ENCODE assay signal across 29 mouse cellular contexts in the genomic region with DNA sequence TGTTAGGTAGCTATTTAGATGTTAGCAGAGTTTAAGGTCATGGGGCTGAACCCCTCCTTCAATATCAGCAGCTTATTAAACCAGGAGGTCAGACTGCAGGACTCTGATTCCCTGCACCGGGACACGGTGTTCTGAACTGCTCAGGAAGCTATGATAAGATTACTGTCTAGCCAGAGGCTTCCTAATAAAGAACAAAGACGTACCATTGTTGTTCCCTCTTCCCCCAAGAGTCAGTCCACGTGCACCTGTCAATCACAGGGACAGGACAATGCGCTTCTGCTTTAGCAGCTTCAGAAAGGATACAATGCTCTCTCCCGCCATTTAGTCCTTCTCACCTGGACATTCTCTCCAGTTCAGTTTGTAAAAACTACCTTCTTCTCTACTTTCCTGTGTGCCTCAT. TPM values are rescaled to one million over a fixed set of nuclear protein-coding genes. Genes with fewer than 3 reads are reported as not detected.
DNase-seq lines count a peak whose midpoint lies in the region; ATAC-seq and TF ChIP-seq lines count a peak whose summit lies in the region.
"Had no signal": no experiment of that assay in that cellular context is flagged by ENCODE, and none has a peak within 500 bp of the region (broad histone marks: within the 10 kb centered on the region; RNA-seq: fewer than 3 reads in every experiment).

No protein-coding gene starts in this region.

- no peaks in the 10 kb centered on the region for H3K36me3 ChIP-seq in hindbrain, embryonic 10.5 days
- no peaks in the 10 kb centered on the region for H3K36me3 ChIP-seq in hindbrain, embryonic 14.5 days (replicated peaks; ENCODE audit: control insufficient read depth, insufficient read depth)
- H3K36me3 ChIP-seq in E14TG2a.4 (ENCODE audit: insufficient read depth, low read length), result peaks cover 18% of the 10 kb centered on the region
- no peaks in the 10 kb centered on the region for H3K36me3 ChIP-seq in ES-E14 (ENCODE audit: control insufficient read depth, insufficient read depth, low read length, poor library complexity, severe bottlenecking)
- H3K36me3 ChIP-seq in intestine, embryonic 16.5 days (ENCODE audit: control insufficient read depth, insufficient read depth, low read length), result no peaks in the 10 kb centered on the region
- H3K36me3 ChIP-seq: hindbrain, embryonic 15.5 days; midbrain, embryonic 12.5 days; neural tube, embryonic 12.5 days had no signal

- in situ Hi-C loops in ES-E14 (cut with MboI; ENCODE audit: low sequenced_read_pairs in 2 of 2, unreplicated experiment in 2 of 2), result no loop called here

- H3K4me2 ChIP-seq in hindbrain, embryonic 14.5 days (replicated peaks), result no peak overlapping the region
- H3K4me2 ChIP-seq in intestine, embryonic 16.5 days (ENCODE audit: low read depth, low read length), result no peak overlapping the region
- H3K4me2 ChIP-seq: hindbrain, embryonic 15.5 days; lung, embryonic 14.5 days; midbrain, embryonic 12.5 days; neural tube, embryonic 12.5 days had no signal

- no peaks in the 10 kb centered on the region for H3K9me3 ChIP-seq in hindbrain, embryonic 10.5 days
- no peaks in the 10 kb centered on the region for H3K9me3 ChIP-seq in hindbrain, embryonic 14.5 days (ENCODE audit: control insufficient read depth, low read length)
- H3K9me3 ChIP-seq in E14TG2a.4 (ENCODE audit: low read length) (no peaks in the 10 kb centered on the region), ES-E14 (ENCODE audit: control insufficient read depth, insufficient read depth, low read depth, low read length) (no peaks in the 10 kb centered on the region)
- H3K9me3 ChIP-seq in intestine, embryonic 16.5 days (ENCODE audit: control insufficient read depth, low read length), result no peaks in the 10 kb centered on the region
- H3K9me3 ChIP-seq: hindbrain, embryonic 15.5 days; midbrain, embryonic 12.5 days; neural tube, embryonic 12.5 days had no signal

- no peak for TF ChIP-seq CTCF in E14TG2a.4 (conservative IDR thresholded peaks at IDR 0.05; ENCODE audit: low read length)

- no peak overlapping the region for H3K4me3 ChIP-seq in hindbrain, embryonic 10.5 days
- no peak overlapping the region for H3K4me3 ChIP-seq in hindbrain, embryonic 14.5 days (replicated peaks; ENCODE audit: low read length)
- H3K4me3 ChIP-seq in E14TG2a.4 (replicated peaks; ENCODE audit: low read length) (peak overlapping the region; percentile 67), ES-E14 (ENCODE audit: insufficient read depth in 1 of 2, low read depth in 1 of 2, low read length in 2 of 2, poor library complexity in 1 of 2, severe bottlenecking in 1 of 2) (peak overlapping the region; percentile 11 to 40; a peak in 3 of 4 replicates)
- no peak overlapping the region for H3K4me3 ChIP-seq in intestine, embryonic 16.5 days (ENCODE audit: low read length)
- H3K4me3 ChIP-seq: erythroblast, embryonic 14.5 days; hindbrain, embryonic 15.5 days; midbrain, embryonic 12.5 days; myocyte; neural tube, embryonic 12.5 days had no signal

- no peak for ATAC-seq in hindbrain, embryonic 14.5 days (ENCODE audit: low FRiP score)
- peak; percentile 34; the same call in 1 of the 2 replicates for ATAC-seq in intestine, embryonic 16.5 days
- ATAC-seq: activated CD4-positive, CD25-positive, alpha-beta regulatory T cell, adult 4 months; forebrain, postnatal 0 days; inflammation-experienced regulatory T-cells, adult 6 months had no signal

- WGBS in hindbrain, embryonic 10.5 days, result 31% methylated on average over 6 of the region's 6 CpGs
- WGBS in hindbrain, embryonic 14.5 days, result 19% methylated on average over 6 of the region's 6 CpGs
- 47% methylated on average over 6 of the region's 6 CpGs for WGBS in intestine, embryonic 16.5 days

- DNase-seq in hindbrain, embryonic 10.5 days (ENCODE audit: low spot score), result peak; percentile 13
- DNase-seq in hindbrain, embryonic 14.5 days (ENCODE audit: low spot score), result no peak
- no peak for DNase-seq in ES-E14 (ENCODE audit: low read depth, low spot score)
- no peak for DNase-seq in kidney, adult 18-20 months
- no peak for DNase-seq in adrenal gland, postnatal 25 days
- DNase-seq: adrenal gland, adult 2 months; cerebellum, adult 11 months; cerebellum, adult 9-10 months; forebrain, postnatal 0 days; gastrocnemius, postnatal 10 days; heart, postnatal 14 days; kidney, adult 9 months; kidney, postnatal 10 days; layer of hippocampus, postnatal 36 days; left cerebral cortex, postnatal 4 days; lung, embryonic 14.5 days; lung, postnatal 36 days; right cerebral cortex, adult 18-20 months; right cerebral cortex, postnatal 4 days had no signal

- no peak overlapping the region for H3K9ac ChIP-seq in hindbrain, embryonic 14.5 days
- H3K9ac ChIP-seq in ES-E14 (ENCODE audit: insufficient read depth, low read depth, low read length, poor library complexity, severe bottlenecking), result no peak overlapping the region
- no peak overlapping the region for H3K9ac ChIP-seq in intestine, embryonic 16.5 days (ENCODE audit: low read depth, low read length)
- H3K9ac ChIP-seq: forebrain, postnatal 0 days; hindbrain, embryonic 15.5 days; liver, embryonic 14.5 days; lung, embryonic 14.5 days; midbrain, embryonic 12.5 days; neural tube, embryonic 12.5 days had no signal

- no peaks in the 10 kb centered on the region for H3K27me3 ChIP-seq in hindbrain, embryonic 10.5 days (ENCODE audit: insufficient read depth, poor library complexity, severe bottlenecking)
- no peaks in the 10 kb centered on the region for H3K27me3 ChIP-seq in hindbrain, embryonic 14.5 days (ENCODE audit: control insufficient read depth, insufficient read depth, low read length)
- H3K27me3 ChIP-seq in E14TG2a.4 (ENCODE audit: insufficient read depth, low read length), result no peaks in the 10 kb centered on the region
- H3K27me3 ChIP-seq in intestine, embryonic 16.5 days (replicated peaks; ENCODE audit: control insufficient read depth, insufficient read depth, low read length), result no peaks in the 10 kb centered on the region
- H3K27me3 ChIP-seq: hindbrain, embryonic 15.5 days; midbrain, embryonic 12.5 days; neural tube, embryonic 12.5 days had no signal

- peak overlapping the region; percentile 2; the same call in 1 of the 2 replicates for H3K27ac ChIP-seq in hindbrain, embryonic 10.5 days
- no peak overlapping the region for H3K27ac ChIP-seq in hindbrain, embryonic 14.5 days
- H3K27ac ChIP-seq in ES-E14 (ENCODE audit: insufficient read depth, low read depth, low read length, poor library complexity, severe bottlenecking), result peak overlapping the region; percentile 44; the same call in 1 of the 2 replicates
- no peak overlapping the region for H3K27ac ChIP-seq in intestine, embryonic 16.5 days (ENCODE audit: low read length)
- H3K27ac ChIP-seq: hindbrain, embryonic 15.5 days; liver, embryonic 14.5 days; midbrain, embryonic 12.5 days; neural tube, embryonic 12.5 days had no signal

- H3K4me1 ChIP-seq in hindbrain, embryonic 10.5 days (replicated peaks), result peaks cover 10% of the 10 kb centered on the region
- H3K4me1 ChIP-seq in hindbrain, embryonic 14.5 days (replicated peaks; ENCODE audit: control insufficient read depth, insufficient read depth, low read length), result no peaks in the 10 kb centered on the region
- H3K4me1 ChIP-seq in E14TG2a.4 (replicated peaks; ENCODE audit: low read depth, low read length) (peaks cover 81% of the 10 kb centered on the region), ES-E14 (ENCODE audit: control insufficient read depth in 2 of 2, insufficient read depth in 2 of 2, low read length in 2 of 2, poor library complexity in 1 of 2) (peaks cover 9 to 14% of the 10 kb centered on the region in 2 experiments)
- H3K4me1 ChIP-seq in intestine, embryonic 16.5 days (ENCODE audit: control insufficient read depth, insufficient read depth, low read length), result peaks cover 9% of the 10 kb centered on the region
- H3K4me1 ChIP-seq: hindbrain, embryonic 15.5 days had no signal

TF ChIP-seq in ES-E14, 5 proteins besides CTCF, POLR2A, EP300 and RAD21:
- no peak for TF ChIP-seq HCFC1 (IDR thresholded peaks at IDR 0.05; ENCODE audit: borderline replicate concordance, insufficient read depth, low read length)
- no peak for TF ChIP-seq MAFK (IDR thresholded peaks at IDR 0.05; ENCODE audit: insufficient read depth, low read depth, low read length)
- no peak for TF ChIP-seq ZC3H11A (IDR thresholded peaks at IDR 0.05; ENCODE audit: borderline replicate concordance, low read depth, low read length)
- TF ChIP-seq ZNF384 (IDR thresholded peaks at IDR 0.05; ENCODE audit: low read depth, low read length), result no peak
- TF ChIP-seq CHD2 (IDR thresholded peaks at IDR 0.05; ENCODE audit: low read depth, low read length), result no peak

RNA-seq across cellular contexts. Expression of gene Ireb2, which starts 8.0 kb away (rescaled TPM):
- polyA plus RNA-seq in hindbrain, embryonic 10.5 days (2016; fragmentation: Nextera tagmentation; extraction: Ambion mirVana), result 41.6 and 44.1 TPM in 2 replicates
- 52.0 and 56.6 TPM in 2 replicates for polyA plus RNA-seq in hindbrain, embryonic 14.5 days (2014; fragmentation: Nextera tagmentation; extraction: Ambion mirVana)
- 40.3 and 51.0 TPM in 2 replicates for total RNA-seq in ES-E14 (2012; rRNA removed)
- polyA plus RNA-seq in intestine, embryonic 16.5 days (2015; fragmentation: Nextera tagmentation; extraction: Ambion mirVana), result 21.0 and 23.1 TPM in 2 replicates
- total RNA-seq in adrenal gland, postnatal 25 days (2021), result 63.1 and 64.0 TPM in 2 replicates

Comparison
In these comparisons a context has a peak if more than half of its experiments do, and no peak if none do; other contexts are left out.
1. H3K27ac ChIP-seq: peak in hindbrain, embryonic 10.5 days (single experiment) and ES-E14 (single experiment); none in hindbrain, embryonic 14.5 days (single experiment) and intestine, embryonic 16.5 days (single experiment).
2. H3K4me3 ChIP-seq: peak in E14TG2a.4 (single experiment) and ES-E14 (2 of 2); none in hindbrain, embryonic 10.5 days (single experiment), hindbrain, embryonic 14.5 days (single experiment) and intestine, embryonic 16.5 days (single experiment).